Mouse (Mus musculus): ENCODE measurements at regions not wholly inside any gene's neighbourhood (a gene's known extent, or its start where the extent isn't known, plus 50 kb on each side); places are given as distances from the start of the nearest gene placed in this dataset.
"Not testable (repeated sequence)": the region's sequence is repeated elsewhere in the genome, so short reads cannot be mapped to it uniquely, and the experiment has no call there.

- 36% methylated on average over 3 of the region's 3 CpGs for whole genome bisulfite sequencing (ENCODE audit: missing documents)
- not testable (repeated sequence) for H3K36me3 ChIP-seq (ENCODE audit: inconsistent target); H3K4me3 ChIP-seq (ENCODE audit: inconsistent target); H3K27ac ChIP-seq; H3K79me2 ChIP-seq (ENCODE audit: inconsistent target)
Measured at GRCm38 (mm10) chr12:17852138-17852537, 161.5 kb downstream of the Hpcal1 start.

DNA sequence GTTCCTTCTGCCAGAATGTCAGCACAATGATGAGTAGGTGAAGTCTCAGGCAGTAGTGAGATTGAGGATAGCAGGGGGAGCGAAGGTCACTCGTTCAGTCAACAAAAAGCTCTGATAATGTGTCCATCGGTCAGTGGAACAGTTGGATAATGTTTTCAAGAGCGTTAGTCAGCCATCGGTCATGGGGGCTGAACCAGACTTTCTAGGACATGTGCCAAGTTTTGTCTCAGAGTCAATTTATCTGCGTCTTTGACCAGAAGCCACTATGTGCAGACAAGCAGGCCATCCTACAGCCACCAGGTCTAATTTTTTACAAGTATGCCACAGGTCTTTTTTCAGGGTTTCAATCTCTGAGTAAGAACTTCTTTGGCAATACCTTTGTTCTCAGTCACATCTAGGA lies 181.8 kb downstream of the Hpcal1 start:
- not testable (repeated sequence) for H3K27ac ChIP-seq; H3K79me2 ChIP-seq (ENCODE audit: inconsistent target); H3K4me3 ChIP-seq (ENCODE audit: inconsistent target); H3K36me3 ChIP-seq (ENCODE audit: inconsistent target)
- WGBS (ENCODE audit: missing documents): no CpG with 5 or more reads among the region's 6 CpGs

- Histone ChIP-seq H3K79me2 (ENCODE audit: inconsistent target) (peaks cover 31% of the 10 kb centered on the region), H3K36me3 (ENCODE audit: inconsistent target) (no peaks in the 10 kb centered on the region), H3K4me3 (ENCODE audit: inconsistent target) (peak overlapping the region; percentile 41), H3K27ac (no peak overlapping the region)
- whole genome bisulfite sequencing (ENCODE audit: missing documents): under 1% methylated on average over 58 of the region's 59 CpGs
Measured at GRCm38 (mm10) chr12:17881371-17882116, 190.9 kb downstream of the Hpcal1 start.

GRCm38 (mm10) chr12:17882117-17883116 lies 191.8 kb downstream of the Hpcal1 start:
- H3K27ac ChIP-seq; H3K36me3 ChIP-seq (ENCODE audit: inconsistent target): not testable (repeated sequence)
- H3K4me3 ChIP-seq (ENCODE audit: inconsistent target): peak overlapping the region; percentile 39
- 4% methylated on average over 56 of the region's 65 CpGs for WGBS (ENCODE audit: missing documents)
- peaks cover 38% of the 10 kb centered on the region for H3K79me2 ChIP-seq (ENCODE audit: inconsistent target)

DNA sequence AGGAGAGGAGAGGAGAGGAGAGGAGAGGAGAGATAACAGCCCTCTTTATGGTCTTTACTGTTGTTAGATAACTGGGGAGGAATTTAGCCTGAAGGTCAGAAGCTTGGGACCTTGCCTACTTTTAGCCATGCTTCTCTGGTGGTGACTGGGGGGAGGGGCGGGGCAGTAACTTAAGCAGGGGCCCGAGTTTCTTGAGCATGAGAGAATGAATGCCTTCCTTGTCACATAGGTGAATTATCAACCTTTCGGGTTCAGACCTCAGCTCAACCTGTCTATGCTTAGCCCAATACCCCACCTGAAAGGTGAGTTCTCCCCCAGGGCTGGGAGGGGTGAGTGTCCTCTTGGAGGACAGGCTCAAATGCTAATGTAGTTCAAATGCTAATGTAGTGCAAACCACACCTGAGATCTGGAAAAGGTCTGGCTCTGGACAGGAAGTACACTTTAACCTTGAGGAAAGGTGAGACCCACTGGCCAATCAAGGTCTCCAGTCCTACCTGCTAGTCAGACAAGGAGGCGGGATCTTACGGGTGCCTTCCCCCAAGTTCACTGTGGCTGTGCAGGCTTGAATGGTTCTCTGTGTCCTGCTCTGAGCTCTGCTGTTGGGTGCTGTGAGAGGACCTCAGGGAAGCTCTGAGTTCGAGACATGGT lies 201.1 kb downstream of the Hpcal1 start:
- not testable (repeated sequence) for H3K27ac ChIP-seq; H3K4me3 ChIP-seq (ENCODE audit: inconsistent target); H3K36me3 ChIP-seq (ENCODE audit: inconsistent target)
- peaks cover 39% of the 10 kb centered on the region; the same call in 1 of the 2 replicates for H3K79me2 ChIP-seq (ENCODE audit: inconsistent target)
- WGBS (ENCODE audit: missing documents): 95% methylated on average over 5 of the region's 6 CpGs

DNA sequence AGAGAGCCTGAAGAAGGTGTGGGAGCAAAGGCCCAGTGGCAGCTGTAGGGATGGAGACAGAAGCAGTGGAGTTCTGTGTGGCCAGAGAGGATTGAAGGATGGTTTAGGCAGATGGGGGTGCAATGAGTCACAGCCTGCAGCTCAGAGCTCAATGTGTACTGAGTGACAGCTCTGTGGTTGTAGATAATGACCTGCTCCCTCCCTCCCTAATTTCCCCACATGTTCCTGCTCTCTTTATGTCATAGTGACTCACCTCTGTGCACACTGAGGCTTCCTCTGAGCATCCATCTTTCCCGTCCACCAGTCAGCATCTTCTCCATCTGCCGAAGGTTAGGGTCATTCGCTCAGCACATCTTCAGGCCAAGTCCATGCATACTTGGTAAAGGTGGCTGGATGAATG lies 222.4 kb downstream of the Hpcal1 start:
- not testable (repeated sequence) for H3K4me3 ChIP-seq (ENCODE audit: inconsistent target)

More for the DNA sequence above, 222.4 kb downstream of the Hpcal1 start:
- 92% methylated on average over 3 of the region's 3 CpGs for WGBS (ENCODE audit: missing documents)
- not testable (repeated sequence) for H3K27ac ChIP-seq; H3K79me2 ChIP-seq (ENCODE audit: inconsistent target); H3K36me3 ChIP-seq (ENCODE audit: inconsistent target)

Measured in macrophage (primary cell).